Mouse (Mus musculus) megakaryocyte, adult 5-6 weeks (primary cell): ENCODE results near the gene Larp6. TPM values are rescaled to one million over a fixed set of nuclear protein-coding genes. Genes with fewer than 3 reads are reported as not detected.

Source experiments
- ATAC-seq: 2 replicates; pipeline ENCODE4 v1.8.0; 2016; ENCODE audit warnings: mild to moderate bottlenecking, inconsistent platforms; ENCODE audit not compliant: poor library complexity, severe bottlenecking
- total RNA-seq, 2 experiments: library from RNA; stranded (forward) in 1 of 2; stranded (reverse) in 1 of 2; fragments of 153-499, 151-499 nt in 1 of 2; fragments of 221-1000, 200-1000 nt in 1 of 2; gene quantifications; 2 replicates each; pipeline versions ENCODE4 v1.2.3 to v1.2.4; 2015 to 2017

Gene Larp6
- total RNA-seq, 2 experiments from 2014 or later: not detected

DNA sequence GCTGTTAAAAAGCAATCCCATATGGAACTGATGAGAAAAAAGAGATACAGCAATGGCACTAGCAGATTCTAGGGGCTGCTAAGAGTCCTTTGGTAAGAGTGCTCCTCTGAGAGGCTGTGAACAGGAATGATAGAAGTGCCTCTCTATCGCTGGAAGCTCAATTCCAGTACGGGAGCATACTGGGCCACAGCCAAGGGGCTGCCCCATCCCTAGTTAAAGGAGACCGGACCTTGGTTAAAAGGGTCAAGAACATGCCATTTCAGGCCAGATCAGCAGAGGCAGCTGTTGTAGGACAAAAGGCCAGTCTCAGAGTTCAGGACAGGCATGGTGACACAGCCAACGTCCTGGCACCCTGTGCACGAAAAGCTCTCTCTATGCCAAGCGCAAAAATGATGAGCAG is 1.4 kb downstream of the Larp6 start:
- no peak for ATAC-seq

DNA sequence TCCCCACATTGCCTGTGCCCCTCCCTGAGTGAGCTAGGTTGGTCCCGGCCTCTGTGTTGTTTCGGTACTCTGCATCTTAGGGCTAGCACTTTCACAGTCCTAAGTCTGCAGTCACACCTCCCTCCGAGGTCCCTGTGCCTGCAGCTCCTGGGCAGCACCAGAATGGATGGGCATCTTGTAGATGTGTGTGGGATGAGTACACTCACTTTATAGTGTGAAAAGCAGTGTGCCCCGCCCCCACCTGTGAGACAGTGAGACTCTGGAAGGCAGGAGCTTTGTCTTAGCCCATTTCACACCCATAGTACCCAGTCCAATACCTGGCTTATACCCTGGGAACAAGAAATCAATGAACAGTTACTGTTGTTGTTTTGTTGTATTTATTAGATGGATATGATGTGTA is 2.5 kb downstream of the Larp6 start:
- no peak for ATAC-seq

DNA sequence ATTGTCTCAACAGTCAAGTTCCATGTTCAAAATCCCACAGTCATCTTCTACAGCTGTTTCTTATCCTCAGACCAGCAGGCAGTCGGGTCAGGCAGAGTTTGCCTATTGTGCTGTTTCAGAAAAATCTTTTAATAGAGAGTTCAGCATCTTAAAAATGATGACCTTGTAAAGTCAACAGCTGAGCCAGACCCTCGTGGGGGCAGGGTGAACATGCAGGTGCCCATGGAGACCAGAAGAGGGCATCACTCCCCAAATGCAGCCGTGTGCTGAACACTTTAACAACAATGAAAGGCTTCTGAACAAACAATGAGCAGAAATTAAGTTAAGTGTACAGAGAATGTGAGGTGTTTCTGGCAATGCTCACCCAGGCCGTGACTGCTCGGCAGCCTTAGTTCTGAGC is 3.0 kb downstream of the Larp6 start:
- no peak for ATAC-seq

DNA sequence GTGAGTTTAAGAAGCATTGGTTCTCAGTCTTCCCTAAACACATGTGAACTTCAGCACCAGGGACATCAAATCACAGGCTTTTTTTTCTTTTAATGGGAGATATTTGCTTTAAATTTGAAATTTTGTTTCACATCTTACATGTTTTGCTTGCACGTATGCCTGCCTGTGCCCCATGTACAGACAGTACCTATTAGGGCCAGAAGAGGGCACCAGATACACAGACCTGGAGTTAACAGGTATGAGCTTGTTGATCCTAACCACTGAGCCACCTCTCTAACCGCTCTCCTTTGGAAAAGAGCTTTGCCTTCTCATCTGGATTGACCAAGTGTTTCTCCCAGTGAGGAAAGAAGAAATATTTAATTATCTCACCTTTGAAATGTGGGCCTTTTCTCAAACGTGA is 5.5 kb downstream of the Larp6 start:
- peak; percentile 62; the same call in 1 of the 2 replicates for ATAC-seq

DNA sequence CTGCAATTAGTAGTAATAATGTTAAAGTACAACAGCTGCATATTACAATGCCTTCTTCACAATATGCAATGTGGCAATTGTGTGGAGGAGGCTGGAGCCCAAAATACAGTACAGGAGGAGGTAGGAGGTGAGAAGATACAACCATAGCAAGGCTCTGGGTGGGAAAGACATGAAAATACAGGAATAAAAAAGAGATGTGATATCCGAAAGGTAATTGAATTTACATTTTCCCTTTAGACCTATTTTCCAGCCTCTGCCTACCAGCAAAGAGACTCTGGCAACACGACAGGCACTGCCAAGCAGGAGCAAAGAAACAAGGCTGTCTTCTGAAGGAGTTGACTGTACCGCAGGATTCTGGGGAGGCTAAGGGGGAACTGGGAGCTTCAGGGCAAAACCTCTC is 6.9 kb downstream of the Larp6 start:
- ATAC-seq: no peak

DNA sequence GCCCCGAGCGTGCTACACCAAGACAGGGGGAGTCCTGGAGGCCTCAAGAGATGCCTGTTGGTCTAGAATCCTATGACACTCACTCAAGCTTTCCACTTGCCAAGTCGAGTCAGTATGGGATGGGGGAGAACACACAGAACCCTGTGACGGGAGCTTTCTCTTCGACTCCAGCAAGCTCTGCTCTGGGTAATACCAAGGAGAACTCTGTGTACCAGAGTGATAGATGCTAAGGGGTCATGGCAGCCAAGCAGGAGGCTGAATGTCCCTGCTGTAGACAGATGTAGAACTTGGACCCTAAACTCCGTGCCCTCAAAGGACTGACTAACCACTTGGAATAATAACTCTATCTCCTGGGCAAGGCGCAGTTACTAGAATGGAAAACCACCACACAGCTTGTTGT is 12.2 kb downstream of the Larp6 start:
- ATAC-seq: no peak

DNA sequence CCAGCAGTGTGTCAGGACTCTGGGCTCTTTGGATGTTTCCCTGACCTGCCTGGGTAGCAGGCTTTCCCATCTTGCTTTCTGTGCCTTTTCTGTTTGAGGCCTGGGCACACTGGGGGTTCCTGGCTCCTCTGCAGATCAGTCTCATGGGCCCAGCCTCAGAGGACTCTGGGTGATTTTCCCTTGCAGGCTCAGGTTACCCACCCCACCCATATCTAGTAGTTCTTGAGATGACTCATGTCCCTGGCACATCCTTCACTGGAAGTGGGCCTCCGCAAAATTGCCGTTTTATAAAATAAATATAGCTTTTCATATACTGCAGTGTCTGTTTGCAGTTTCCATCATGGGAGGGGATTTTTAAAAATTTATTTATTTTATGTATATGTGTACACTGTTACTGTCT is 21.5 kb downstream of the Larp6 start:
- no peak for ATAC-seq

DNA sequence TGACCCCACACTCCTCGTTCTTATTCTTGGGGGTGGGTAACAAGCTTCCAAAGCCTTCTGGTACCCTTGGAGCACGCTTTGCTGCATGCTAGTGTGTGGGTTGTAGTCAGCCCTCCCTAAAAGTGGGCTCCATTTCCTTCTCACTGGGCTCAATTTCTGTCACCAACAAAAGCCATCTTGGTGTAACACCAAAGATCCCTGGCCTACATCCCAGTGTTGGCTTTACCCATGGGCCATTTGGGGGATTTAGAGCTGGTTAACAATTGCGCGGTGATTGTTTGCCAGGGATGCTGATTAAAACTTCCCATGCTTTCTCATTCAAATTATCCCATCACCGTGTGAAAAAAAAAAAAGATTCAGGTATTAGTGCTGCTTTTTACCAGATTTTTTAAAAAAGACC is 26.3 kb downstream of the Larp6 start:
- ATAC-seq: no peak

DNA sequence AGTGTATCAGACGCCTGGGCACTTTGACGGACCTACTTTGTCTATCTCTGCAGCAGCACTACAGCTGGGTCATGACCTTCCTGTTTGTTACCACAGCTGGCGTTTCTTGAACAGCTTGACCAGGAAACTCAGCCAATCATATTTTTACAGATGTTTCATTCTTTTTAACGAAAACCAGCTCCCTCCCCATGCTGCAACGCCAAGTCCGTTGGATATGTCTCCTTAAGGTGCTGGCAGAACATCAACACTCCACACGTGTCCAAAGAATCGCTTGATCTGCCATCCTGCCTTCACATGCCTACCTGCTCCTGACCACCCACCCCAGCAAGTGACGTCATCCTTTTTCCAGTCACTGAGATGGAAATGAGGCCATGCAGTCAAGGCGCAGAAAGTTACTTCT is 28.6 kb downstream of the Larp6 start:
- ATAC-seq: no peak

DNA sequence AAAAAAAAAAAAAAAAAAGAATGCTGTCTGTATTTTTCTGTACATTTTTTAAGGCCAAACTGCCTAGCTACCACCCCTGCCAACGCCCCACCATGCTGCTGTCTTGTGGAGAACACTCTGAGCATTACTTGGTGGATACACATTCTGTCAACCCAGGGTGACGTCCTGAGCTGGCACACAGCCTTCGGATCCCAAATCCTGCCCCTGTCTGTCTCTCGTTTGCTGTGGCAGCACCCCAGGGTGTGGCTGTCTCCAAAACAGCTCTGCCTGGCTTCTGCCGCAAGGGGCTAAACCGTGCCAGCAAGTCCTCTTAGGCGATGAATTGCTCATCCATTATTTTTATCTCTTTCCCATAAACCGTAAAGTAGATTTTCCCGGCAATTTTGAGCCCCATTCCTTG is 29.7 kb downstream of the Larp6 start:
- no peak for ATAC-seq

DNA sequence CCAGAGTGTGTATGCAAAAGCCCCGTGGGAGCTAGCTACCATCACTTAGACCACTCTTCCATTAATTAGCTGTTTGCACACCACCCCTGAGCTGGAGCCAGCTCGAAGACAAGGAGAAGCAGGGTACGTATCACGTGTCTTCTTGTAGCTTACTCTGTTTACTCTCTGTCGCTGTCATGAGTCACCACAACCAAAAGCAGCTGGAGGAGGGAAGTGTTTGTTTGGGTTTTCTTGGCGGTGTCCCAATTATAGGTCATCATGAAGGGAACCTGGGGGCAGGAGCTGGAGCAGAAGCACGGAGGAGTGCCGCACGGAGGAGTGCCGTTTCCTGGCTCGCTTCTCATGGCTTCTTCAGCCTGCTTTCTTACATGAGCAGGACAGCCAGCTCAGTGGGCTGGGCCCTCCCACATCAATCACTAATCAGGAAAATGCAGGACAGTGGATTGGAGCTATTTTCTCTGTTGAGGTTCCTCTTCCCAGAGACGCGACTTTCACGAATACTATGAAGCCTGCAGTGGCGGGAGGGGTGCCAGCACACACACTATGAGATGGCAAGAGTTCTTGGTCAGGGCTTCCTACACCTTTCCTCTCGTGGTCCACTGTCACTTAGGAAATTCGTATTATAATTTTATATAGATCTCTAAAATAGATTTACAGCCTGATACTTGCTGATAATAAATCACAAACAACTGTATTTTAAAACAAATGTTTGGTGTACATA is 30.6 kb downstream of the Larp6 start:
- ATAC-seq: no peak

DNA sequence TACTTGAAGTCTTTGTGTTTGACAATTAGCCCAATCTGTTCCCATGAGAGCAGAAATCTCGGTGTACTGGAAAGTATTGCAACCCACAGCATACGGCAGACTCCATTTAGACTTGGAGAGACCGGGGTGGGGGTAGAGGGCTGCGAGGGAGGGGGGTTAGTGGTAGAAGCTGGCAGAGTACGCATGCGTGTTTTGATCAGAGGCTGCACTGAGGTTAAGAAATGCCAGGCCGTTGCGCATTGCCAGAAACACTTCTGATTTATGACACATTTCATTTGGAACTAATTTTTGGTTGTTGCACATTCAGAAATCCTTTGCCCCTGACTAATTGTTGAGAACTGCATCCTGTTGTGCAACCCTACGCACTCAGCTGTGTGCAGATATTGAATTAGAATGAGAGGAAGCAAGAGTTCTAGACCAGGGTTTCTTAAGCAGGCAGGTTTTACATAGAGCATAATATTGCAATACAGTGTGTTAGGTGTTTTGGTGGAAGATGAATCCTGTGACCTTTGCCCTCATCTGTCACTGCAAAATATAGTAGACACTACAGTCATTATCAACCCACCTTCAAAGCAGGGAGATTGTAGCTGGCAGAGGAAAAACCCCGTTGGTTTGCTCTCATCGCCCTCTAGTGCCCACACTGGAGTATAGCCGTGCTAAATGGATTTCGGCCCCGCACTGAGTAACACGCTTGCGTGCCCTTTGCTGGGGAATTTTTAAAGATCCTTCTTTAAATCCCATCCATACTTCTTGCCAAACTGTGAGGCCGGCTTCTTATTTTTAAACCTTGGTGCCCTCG is 31.6 kb downstream of the Larp6 start:
- ATAC-seq: peak; percentile 62; the same call in 1 of the 2 replicates

DNA sequence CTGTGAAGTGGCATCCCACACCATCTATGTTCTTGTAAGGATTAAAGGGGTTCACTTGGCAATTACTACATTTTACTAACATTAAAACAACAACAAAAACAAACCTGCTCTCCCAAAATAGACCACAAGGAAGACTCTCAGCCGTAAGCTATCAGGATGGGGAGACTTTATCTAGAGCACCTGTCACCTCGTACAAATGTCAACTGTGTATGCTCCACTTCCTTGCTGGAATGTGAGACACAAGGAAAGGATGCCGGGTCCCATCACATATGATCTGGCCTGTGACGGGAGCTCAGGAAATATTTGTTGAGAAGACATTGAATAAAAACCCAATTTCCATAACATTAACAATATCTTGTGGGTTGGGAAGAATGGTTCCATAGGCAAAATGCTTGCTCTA is 32.2 kb downstream of the Larp6 start:
- no peak for ATAC-seq

DNA sequence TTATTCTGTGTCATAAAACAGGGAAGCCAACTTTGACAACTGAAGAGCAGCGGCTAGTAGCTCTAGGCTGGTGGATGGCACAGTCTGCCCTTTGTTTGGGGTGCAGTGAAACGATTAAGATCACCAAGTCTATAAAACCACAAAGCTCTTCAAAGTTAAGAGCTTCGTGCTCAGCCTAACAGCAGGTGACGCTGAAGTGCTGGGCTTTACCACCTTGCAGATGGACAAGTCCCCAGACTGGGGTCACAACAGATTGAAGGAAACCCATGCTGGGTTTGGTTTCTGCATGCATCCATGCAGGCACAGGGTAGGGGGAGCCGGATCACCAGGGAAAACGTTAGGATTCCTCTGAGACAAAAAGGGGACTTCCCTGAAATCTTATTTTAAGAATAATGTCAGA is 33.8 kb downstream of the Larp6 start:
- no peak for ATAC-seq

DNA sequence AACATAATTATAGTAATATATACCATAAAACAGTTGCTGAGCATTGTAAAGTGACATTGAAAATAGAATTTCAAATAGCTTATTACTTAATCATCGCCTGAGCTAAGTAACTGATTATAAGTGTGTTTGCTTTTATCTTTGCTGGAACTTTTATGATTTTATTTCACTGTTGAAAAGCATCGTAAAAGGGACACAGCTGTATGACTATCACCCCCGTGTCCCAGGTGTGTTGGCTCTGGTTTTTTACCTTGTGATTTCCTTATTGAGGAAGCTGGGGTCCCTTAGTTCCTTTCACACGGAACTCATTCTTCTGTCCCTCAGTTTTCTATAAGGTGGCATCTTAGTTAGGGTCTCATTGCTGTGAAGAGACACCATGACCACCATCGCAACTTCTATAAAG is 34.9 kb downstream of the Larp6 start:
- no peak for ATAC-seq

DNA sequence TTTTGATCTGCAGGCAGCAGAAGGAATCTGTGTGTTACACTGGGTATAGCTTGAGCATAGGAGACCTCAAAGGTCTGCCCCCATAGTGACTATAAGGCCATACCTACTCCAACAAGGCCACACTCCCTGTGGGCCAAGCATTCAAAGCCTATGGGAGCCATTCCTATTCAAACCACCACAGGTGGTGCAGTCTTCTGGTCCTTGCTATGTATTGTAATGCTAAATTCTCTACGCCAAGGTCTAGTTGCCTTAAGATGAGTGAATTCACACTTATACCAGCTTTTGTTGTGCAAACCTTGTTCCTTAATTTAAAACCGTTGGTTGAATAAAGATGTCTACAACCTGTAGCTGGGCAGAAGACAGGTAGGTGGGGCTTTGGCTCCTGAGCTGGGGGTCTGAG is 35.4 kb downstream of the Larp6 start:
- no peak for ATAC-seq

DNA sequence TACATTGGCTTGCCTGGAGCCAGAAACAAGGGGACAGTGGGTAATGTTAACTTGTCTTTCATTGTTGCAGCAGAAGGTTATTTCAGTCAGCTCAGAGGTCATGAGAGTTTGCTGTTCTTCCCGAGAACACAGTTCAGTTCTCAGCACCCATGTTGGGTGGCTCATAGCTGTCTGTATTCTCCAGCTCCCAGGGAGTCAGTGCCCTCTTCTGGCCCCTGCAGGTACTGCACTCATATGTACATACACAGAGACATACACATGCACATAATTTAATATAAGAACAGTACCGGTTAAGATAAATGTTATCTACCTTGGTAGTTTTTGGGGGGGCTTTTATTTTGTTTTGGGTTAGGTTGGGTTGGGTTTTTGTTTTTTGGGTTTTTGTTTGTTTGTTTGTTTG is 36.3 kb downstream of the Larp6 start:
- ATAC-seq: no peak

DNA sequence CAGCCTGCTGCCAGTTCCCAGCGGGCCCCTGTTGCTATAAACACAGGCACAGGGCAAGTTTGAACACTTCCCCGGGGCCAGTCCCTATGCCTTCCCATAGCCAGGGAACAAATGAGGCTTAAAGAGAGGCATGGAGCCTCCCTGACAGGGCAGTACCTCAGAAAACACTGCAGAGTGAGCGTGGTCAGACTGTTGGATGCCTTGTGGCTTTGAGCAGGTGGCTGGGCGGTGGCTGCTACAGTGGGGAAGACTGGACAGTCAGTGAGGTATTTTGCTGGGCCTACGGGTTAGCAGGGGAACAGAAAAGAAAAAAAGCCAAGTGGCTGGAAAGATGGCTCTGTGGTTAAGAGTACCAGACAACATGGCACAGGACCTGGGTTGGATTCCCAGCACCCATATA is 38.3 kb downstream of the Larp6 start:
- ATAC-seq: no peak

DNA sequence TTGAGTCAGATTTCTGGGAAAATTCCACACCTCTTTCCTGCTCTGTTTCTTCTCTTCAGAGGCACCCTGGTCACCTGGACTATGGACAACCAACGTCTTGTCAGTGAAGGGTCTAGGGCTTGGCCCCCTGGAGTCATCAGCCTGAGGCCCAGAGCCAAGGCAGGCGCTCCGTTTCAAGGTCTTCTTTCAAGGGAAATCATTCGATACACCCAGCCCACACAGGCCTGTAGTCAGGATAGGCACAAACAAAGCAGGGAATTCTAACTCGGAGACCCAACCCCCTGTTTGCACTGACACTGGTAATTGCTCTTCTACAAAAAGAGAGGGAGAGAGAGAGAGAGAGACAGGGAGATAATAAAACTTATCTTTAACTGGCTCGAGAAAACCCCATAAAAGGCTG is 39.2 kb downstream of the Larp6 start:
- no peak for ATAC-seq

DNA sequence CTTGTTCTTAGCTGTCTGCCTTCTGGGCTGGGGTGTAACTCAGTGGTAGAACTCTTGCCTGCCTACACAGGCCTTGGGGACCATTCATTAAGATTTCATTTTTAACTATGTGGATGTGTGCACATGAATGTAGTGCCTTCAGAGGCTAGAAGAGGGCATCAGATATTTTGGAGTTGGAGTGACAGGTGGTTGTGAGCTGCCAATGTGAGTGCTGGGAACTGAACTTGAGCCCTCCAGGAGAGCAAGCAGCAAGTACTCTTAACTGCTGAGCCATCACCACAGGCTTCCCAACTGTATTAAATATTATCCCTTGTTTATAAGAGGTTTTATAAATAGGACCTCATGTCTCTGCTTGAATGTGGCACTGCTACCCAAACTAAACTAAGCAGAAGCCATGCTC is 39.8 kb downstream of the Larp6 start:
- no peak for ATAC-seq

DNA sequence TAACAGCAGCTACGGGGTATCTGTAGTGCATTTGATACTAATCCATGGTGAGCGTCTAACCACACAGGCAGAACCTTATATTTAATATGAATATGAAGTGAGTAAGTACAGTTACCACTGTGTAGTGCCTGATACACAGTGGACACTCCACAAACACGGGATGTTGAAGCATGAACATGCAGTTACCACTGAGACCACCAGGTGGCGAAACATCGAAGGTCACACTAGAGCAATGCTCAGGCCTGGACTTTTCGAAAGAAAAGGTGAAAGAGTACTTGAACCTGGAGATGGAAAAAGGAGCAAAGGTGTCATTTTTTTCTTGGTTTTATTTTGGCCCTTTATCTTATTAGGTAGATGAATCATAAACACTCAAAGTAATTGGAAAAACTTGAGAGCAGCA is 43.5 kb downstream of the Larp6 start:
- 0 out of 2 replicates have a peak, but pooled peaks have one; percentile 60 for ATAC-seq
